Mouse (Mus musculus): Measurements from ENCODE around the gene Ccndbp1. TPM values are rescaled to one million over a fixed set of nuclear protein-coding genes. Genes with fewer than 3 reads are reported as not detected.
A peak's percentile ranks its signal among the peaks of the same experiment; 100 is the strongest.
"Not testable (repeated sequence)": the region's sequence is repeated elsewhere in the genome, so short reads cannot be mapped to it uniquely, and the experiment has no call there.

Ccndbp1 gene
- 41.7 and 45.1 TPM in 2 replicates for polyA plus RNA-seq (2015; fragmentation: Nextera tagmentation; extraction: Ambion mirVana)

GRCm38 (mm10) chr2:121007925-121008663 lies at the start of gene Ccndbp1:
Gene Ccndbp1 (plus strand): TSS chr2:121008403.
- Histone ChIP-seq H3K9me3 (no peaks in the 10 kb centered on the region), H3K27me3 (no peaks in the 10 kb centered on the region), H3K4me3 (peak within 1 kb of the TSS; percentile 81), H3K27ac (peak within 1 kb of the TSS; percentile 44; the same call in 1 of the 2 replicates), H3K4me1 (peaks cover 10% of the 10 kb centered on the region), H3K4me2 (peak within 1 kb of the TSS; percentile 78), H3K9ac (peak within 1 kb of the TSS; percentile 83), H3K36me3 (peaks cover 15% of the 10 kb centered on the region)
- peak; percentile 89 for ATAC-seq (ENCODE audit: insufficient number of reproducible peaks, insufficient read depth, low FRiP score, low TSS enrichment, low read depth)
- 2% methylated on average over 34 of the region's 34 CpGs for WGBS

GRCm38 (mm10) chr2:120959363-120959762 lies 48.8 kb upstream of the Ccndbp1 start:
- 89% methylated on average over 2 of the region's 2 CpGs for WGBS
- Histone ChIP-seq H3K27ac (no peak overlapping the region), H3K4me3 (no peak overlapping the region), H3K9ac (no peak overlapping the region), H3K4me1 (no peaks in the 10 kb centered on the region), H3K27me3 (no peaks in the 10 kb centered on the region), H3K36me3 (peaks cover 23% of the 10 kb centered on the region), H3K4me2 (no peak overlapping the region), H3K9me3 (no peaks in the 10 kb centered on the region)
- ATAC-seq (ENCODE audit: insufficient number of reproducible peaks, insufficient read depth, low FRiP score, low TSS enrichment, low read depth): no peak

DNA sequence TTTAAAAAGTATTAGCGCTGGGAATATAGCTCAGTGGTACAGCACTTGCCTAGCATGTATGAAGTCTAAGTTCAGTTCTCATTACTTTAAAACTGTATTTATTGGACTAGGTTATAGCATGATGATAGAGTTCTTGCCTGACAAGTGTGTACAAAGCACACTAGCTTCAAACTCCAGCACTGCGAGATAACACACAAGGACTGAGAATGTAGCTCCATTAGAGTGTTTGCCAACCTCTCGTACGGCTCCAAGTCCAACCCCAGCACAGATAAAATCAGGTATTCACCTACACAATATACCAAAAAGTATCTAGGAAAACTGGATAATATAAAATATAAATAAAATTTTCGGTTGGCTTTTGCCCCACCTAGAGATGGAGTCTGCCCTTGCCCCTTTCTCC lies 48.4 kb upstream of the Ccndbp1 start:
- no peak for ATAC-seq (ENCODE audit: insufficient number of reproducible peaks, insufficient read depth, low FRiP score, low TSS enrichment, low read depth)
- no peaks in the 10 kb centered on the region for H3K27me3 ChIP-seq
- H3K4me3 ChIP-seq: no peak overlapping the region
- H3K9ac ChIP-seq: no peak overlapping the region
- no peak overlapping the region for H3K27ac ChIP-seq
- peaks cover 19% of the 10 kb centered on the region for H3K36me3 ChIP-seq
- no peak overlapping the region for H3K4me2 ChIP-seq
- WGBS: 93% methylated on average over 5 of the region's 5 CpGs
- H3K4me1 ChIP-seq: no peaks in the 10 kb centered on the region
- no peaks in the 10 kb centered on the region for H3K9me3 ChIP-seq

- no peak for ATAC-seq (ENCODE audit: insufficient number of reproducible peaks, insufficient read depth, low FRiP score, low TSS enrichment, low read depth)
- Histone ChIP-seq H3K9ac (no peak overlapping the region), H3K4me3 (no peak overlapping the region), H3K36me3 (peaks cover 15% of the 10 kb centered on the region), H3K4me1 (no peaks in the 10 kb centered on the region), H3K27me3 (no peaks in the 10 kb centered on the region), H3K9me3 (no peaks in the 10 kb centered on the region), H3K4me2 (no peak overlapping the region), H3K27ac (no peak overlapping the region)
- WGBS: 91% methylated on average over 1 of the region's 1 CpGs
Observed at GRCm38 (mm10) chr2:120960261-120960660, 47.9 kb upstream of the Ccndbp1 start.

DNA sequence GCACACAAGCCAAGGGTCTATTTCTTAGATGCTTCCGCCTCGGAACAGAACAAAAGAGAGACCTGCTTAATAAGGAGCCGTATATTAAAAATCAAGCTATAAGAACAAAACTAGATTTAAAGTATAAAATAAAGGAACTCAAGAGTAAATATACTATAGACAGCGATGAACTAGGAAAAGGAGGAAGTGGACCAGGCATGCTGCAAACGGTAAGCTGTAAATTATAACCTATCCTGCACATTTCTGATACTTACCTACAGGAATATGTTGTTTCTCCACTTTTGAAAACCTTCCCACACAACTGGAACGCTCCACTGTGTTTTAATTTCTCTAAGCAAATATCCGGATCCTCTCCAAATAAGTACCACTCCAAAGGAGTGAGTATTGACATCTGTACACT lies 45.1 kb upstream of the Ccndbp1 start:
- H3K4me1 ChIP-seq: no peaks in the 10 kb centered on the region
- no peak overlapping the region for H3K4me2 ChIP-seq
- no peak for ATAC-seq (ENCODE audit: insufficient number of reproducible peaks, insufficient read depth, low FRiP score, low TSS enrichment, low read depth)
- no peak overlapping the region for H3K27ac ChIP-seq
- H3K36me3 ChIP-seq: peaks cover 22% of the 10 kb centered on the region
- H3K9me3 ChIP-seq: no peaks in the 10 kb centered on the region
- H3K4me3 ChIP-seq: no peak overlapping the region
- WGBS: 94% methylated on average over 7 of the region's 7 CpGs
- H3K9ac ChIP-seq: no peak overlapping the region
- no peaks in the 10 kb centered on the region for H3K27me3 ChIP-seq

DNA sequence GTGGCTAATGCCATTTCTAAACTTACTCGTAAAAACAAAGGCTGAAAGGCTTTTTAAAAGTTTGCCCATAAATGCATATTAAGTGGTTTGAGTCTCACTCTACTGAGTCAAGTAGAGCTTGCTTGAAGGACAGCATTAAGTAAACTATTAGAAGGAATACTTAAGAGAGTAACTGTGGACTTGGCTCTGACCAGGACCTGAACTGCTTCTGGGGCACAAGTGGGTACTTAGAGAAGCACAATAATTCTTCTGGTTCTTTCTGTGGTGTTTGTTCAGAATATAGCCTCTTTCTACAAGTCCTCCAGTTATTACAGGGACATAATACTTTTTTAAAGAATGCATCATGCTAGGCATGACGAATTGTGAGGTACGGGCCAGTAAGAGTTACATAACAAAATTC lies 42.7 kb upstream of the Ccndbp1 start:
- H3K36me3 ChIP-seq: peaks cover 14% of the 10 kb centered on the region; the same call in 1 of the 2 replicates
- ATAC-seq (ENCODE audit: insufficient number of reproducible peaks, insufficient read depth, low FRiP score, low TSS enrichment, low read depth): no peak
- 90% methylated on average over 3 of the region's 3 CpGs for WGBS
- H3K9me3 ChIP-seq: no peaks in the 10 kb centered on the region
- H3K4me2 ChIP-seq: no peak overlapping the region
- H3K27me3 ChIP-seq: no peaks in the 10 kb centered on the region
- H3K27ac ChIP-seq: no peak overlapping the region
- no peak overlapping the region for H3K4me3 ChIP-seq
- H3K9ac ChIP-seq: no peak overlapping the region
- peaks cover 7% of the 10 kb centered on the region; the same call in 1 of the 2 replicates for H3K4me1 ChIP-seq

- Histone ChIP-seq H3K9ac (peak overlapping the region; percentile 88), H3K4me1 (peaks cover 7% of the 10 kb centered on the region; the same call in 1 of the 2 replicates), H3K4me2 (peak overlapping the region; percentile 80), H3K9me3 (no peaks in the 10 kb centered on the region), H3K27ac (peak overlapping the region; percentile 84), H3K36me3 (peaks cover 8% of the 10 kb centered on the region; the same call in 1 of the 2 replicates), H3K4me3 (peak overlapping the region; percentile 81), H3K27me3 (peaks cover 3% of the 10 kb centered on the region)
- WGBS: under 1% methylated on average over 23 of the region's 23 CpGs
- ATAC-seq (ENCODE audit: insufficient number of reproducible peaks, insufficient read depth, low FRiP score, low TSS enrichment, low read depth): 0 out of 2 replicates have a peak, but pooled peaks have one; percentile 15
Observed at GRCm38 (mm10) chr2:120970045-120970539, 38.1 kb upstream of the Ccndbp1 start.

- Histone ChIP-seq H3K4me1 (peaks cover 7% of the 10 kb centered on the region; the same call in 1 of the 2 replicates), H3K4me2 (peak within 1 kb of the TSS; percentile 80), H3K36me3 (peaks cover 8% of the 10 kb centered on the region; the same call in 1 of the 2 replicates), H3K9me3 (no peaks in the 10 kb centered on the region), H3K9ac (peak within 1 kb of the TSS; percentile 88), H3K4me3 (peak within 1 kb of the TSS; percentile 81), H3K27me3 (peaks cover 3% of the 10 kb centered on the region), H3K27ac (peak within 1 kb of the TSS; percentile 84)
- 0 out of 2 replicates have a peak, but pooled peaks have one; percentile 48 for ATAC-seq (ENCODE audit: insufficient number of reproducible peaks, insufficient read depth, low FRiP score, low TSS enrichment, low read depth)
- WGBS: under 1% methylated on average over 39 of the region's 39 CpGs
Observed at GRCm38 (mm10) chr2:120970559-120971080, 37.6 kb upstream of the Ccndbp1 start, which contains the start of gene Ubr1. Gene Ubr1 (minus strand): TSS chr2:120970715.

GRCm38 (mm10) chr2:120971766-120972165 lies 36.4 kb upstream of the Ccndbp1 start:
- 86% methylated on average over 4 of the region's 4 CpGs for WGBS
- no peak for ATAC-seq (ENCODE audit: insufficient number of reproducible peaks, insufficient read depth, low FRiP score, low TSS enrichment, low read depth)
- H3K27me3 ChIP-seq: peaks cover 3% of the 10 kb centered on the region
- H3K4me3 ChIP-seq: no peak overlapping the region
- no peak overlapping the region for H3K9ac ChIP-seq
- H3K9me3 ChIP-seq: no peaks in the 10 kb centered on the region
- peaks cover 7% of the 10 kb centered on the region; the same call in 1 of the 2 replicates for H3K4me1 ChIP-seq
- no peak overlapping the region for H3K4me2 ChIP-seq
- H3K36me3 ChIP-seq: peaks cover 2% of the 10 kb centered on the region; the same call in 1 of the 2 replicates
- no peak overlapping the region for H3K27ac ChIP-seq

DNA sequence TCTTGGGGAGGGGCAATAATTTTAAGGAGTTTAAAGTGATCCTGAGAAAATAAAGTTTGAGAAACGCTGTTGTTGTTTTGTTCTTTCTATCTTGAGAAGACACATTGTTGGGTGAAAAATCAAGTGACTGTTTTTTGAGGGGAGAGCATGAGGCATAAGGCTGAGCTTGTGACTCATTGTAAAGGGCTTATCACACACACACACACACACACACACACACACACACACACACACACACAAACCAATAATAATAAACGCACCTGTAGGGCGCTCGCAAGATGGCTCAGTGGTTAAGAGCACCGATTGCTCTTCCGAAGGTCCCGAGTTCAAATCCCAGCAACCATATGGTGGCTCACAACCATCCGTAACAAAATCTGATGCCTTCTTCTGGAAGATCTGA lies 35.9 kb upstream of the Ccndbp1 start:
- H3K4me3 ChIP-seq; H3K27ac ChIP-seq; H3K36me3 ChIP-seq; H3K4me2 ChIP-seq; H3K9ac ChIP-seq; H3K27me3 ChIP-seq; ATAC-seq (ENCODE audit: insufficient number of reproducible peaks, insufficient read depth, low FRiP score, low TSS enrichment, low read depth); H3K4me1 ChIP-seq; H3K9me3 ChIP-seq: not testable (repeated sequence)
- 95% methylated on average over 8 of the region's 8 CpGs for WGBS

- ATAC-seq (ENCODE audit: insufficient number of reproducible peaks, insufficient read depth, low FRiP score, low TSS enrichment, low read depth): no peak
- Histone ChIP-seq H3K27ac (no peak overlapping the region), H3K36me3 (no peaks in the 10 kb centered on the region), H3K27me3 (peaks cover 14% of the 10 kb centered on the region), H3K4me2 (peak overlapping the region; percentile 21), H3K4me3 (no peak overlapping the region), H3K9ac (no peak overlapping the region), H3K4me1 (peaks cover 7% of the 10 kb centered on the region; the same call in 1 of the 2 replicates), H3K9me3 (no peaks in the 10 kb centered on the region)
- WGBS: 16% methylated on average over 5 of the region's 5 CpGs
Observed at GRCm38 (mm10) chr2:120972964-120973363, 35.2 kb upstream of the Ccndbp1 start.

Measured in embryonic facial prominence, embryonic 13.5 days (tissue).